Mouse (Mus musculus): ENCODE measurements around the gene Arid5a.
A peak's percentile ranks its signal among the peaks of the same experiment; 100 is the strongest.

Arid5a gene

DNA sequence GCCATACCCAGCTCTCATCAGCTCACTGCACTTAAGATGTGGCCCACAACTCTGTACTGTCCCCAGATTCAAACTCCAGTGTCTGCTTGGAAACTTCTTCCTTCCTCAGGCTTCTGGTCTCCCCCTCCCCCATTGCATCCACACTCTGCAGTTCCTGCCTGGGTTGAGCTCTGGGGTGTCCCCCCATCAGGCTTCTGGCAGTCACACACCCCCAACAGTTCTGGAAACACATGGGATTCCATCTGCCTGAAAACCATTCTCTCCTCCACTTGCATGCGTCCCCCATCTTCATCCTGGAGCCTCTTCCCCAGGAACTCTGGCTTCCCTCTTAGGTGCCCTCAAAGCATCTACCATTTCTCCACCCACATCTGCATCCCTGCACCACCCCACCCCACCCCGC lies 19.3 kb downstream of the Arid5a start:
- no peak for DNase-seq

DNA sequence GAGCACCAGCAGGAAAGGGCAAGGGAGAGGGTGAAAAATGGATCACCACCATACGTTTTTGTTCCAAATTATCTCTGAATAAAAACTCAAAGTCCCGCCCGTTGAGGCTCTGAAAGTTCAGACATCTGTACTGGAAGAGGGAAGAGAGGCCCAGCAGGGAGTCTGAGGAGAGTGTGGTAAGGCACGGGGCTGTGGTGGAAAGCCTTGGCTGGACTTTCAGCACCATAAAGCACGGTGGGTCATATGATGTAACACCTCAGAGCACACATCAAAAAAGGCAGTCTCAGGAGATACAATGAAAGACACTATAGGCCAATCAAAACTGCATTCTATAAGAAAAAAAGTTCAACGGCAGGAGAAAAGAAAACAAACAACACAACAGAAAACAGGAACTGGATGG lies 24.2 kb downstream of the Arid5a start:
- DNase-seq: no peak

DNA sequence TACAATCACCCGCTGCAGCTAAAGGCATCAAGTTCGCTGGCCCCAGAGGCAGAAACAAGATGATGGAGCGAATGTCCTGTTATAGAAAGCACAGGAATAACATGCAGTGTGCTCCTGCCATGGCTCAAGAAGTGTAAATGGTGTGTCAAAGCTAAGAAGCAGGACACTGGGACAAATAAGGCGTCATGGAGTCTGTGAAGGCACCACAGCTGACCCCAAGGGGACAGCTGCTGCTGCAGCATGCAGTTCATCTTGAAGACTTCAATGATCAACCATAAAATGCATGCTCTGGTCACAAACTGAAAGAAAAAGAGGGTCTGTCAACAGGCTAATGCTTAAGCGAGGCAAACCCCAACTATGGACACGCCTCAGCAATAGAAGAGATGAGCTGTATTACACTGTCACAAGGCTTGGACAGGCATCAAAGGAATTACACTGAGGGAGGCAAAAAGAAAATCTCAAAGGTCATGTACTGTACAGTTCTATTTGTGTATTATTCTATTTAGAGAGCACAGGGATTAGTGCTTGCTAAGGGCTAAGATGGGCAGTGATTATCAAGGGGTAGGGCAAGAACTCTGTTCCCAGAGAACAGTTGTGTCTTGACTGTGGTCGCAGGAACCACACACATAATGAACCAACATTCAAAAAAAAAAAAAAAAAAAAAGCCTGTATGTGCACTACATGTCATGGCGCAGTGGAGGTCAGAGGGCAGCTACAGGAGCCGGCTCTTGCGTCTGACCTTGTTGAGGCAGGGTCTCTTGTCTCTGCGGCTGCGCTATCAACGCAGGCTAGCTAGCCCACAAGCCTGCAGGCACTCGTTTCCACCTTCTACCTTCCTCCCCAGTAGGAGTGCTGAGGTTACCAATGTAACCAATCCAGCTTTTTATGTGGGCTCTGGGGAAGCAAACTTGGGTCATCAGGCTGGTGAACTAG lies 25.7 kb downstream of the Arid5a start:
- DNase-seq: no peak

GRCm38 (mm10) chr1:36342547-36342946 lies 35.0 kb downstream of the Arid5a start:
- DNase-seq: no peak

GRCm38 (mm10) chr1:36352351-36352750 lies 44.8 kb downstream of the Arid5a start:
- DNase-seq: peak; percentile 22 to 52

DNA sequence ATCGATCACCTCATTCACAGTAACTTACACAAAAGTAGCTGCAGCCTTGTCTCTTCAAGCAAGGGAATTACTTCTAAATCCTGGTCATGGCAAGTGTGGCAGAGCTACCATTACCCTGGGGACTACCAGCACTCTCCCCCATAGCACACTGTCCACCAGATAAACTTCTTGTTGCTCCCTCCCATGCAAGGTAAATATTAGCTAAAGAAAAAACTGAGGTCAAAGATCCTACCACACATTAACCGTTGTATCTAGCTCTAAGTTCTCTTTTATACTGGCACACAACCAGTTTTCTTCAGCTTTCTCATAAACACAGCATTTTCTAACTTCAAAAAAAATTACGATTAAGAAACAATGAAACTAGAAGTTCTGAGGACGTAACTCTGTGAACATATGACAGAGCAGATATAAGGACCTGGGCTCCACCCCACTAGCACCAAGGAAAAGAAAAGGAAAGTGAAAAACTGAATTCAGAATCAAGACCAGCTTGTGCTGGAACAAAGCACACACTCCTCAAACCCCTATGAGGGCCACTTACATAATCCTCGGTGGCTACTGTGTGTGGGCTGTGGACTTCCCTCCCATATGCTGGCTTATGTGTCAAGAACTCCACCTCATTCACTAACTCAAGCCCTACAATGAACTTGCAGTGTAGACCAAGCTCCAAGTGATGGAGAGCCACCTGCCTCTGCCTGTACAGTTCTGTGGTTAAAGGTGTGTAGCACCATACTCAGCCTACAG lies 49.6 kb downstream of the Arid5a start:
- DNase-seq: no peak

DNA sequence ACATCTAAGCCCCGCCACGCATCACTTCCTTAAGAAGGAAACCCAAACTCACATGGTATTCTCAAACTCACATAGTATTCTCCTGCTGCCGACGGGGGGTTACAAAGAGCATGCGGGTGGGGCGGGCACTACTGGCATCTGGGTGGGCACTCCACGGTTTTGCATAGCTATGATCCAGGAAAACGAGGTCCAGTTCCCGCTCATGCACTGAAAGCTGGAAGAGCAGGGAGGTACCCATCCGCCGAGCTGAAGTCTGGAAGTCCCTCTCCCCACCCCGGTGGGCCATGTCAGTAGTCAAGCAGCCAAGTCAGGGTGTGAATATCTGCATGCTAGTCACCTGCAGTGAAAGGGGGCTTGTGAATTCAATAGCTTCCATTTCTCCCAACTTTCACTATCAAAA lies 60.2 kb downstream of the Arid5a start:
- peak; percentile 13 to 23 for DNase-seq

- peak; percentile 72 to 86 for DNase-seq
Measured at GRCm38 (mm10) chr1:36368112-36368968, 60.8 kb downstream of the Arid5a start.

DNA sequence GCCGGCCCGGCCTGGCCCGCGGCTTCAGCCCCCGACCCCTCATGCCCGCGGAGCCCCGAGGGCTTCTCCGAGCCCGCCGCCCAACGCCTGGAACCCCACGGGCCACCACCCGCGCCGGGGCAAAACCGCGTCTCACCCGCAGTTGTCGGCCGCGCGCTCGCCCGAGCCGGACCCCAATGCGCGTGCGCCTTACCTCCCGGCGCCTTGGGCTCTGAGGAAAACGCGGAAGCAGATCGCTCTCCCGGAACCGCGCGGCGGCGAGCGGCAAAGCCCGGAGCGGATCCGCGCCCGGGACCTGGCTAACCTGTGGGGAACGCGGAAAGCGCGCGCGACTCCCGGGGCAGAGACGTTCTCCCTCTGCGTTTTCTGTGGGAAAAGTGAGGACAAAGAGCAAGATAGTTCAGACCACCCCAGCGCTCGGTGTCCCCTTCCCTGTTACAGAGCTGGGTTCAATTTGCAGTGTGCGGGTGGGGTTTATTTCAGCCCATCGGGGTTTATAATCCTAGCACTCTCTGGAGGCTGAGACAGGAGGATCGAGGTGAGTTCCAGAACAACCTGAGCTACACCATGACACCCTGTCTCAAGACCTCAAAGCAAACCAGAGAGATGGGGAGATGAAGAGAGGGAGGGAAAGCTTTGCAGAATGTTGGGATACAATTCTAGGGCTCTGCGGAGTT lies 61.6 kb downstream of the Arid5a start, which contains the start of gene Kansl3:
Gene Kansl3, minus strand, starts transcription at position 213 of the 677 bp plus-strand sequence.
- DNase-seq: peak; percentile 92 to 95

- DNase-seq: no peak
Measured at GRCm38 (mm10) chr1:36370918-36371317, 63.4 kb downstream of the Arid5a start.

DNA sequence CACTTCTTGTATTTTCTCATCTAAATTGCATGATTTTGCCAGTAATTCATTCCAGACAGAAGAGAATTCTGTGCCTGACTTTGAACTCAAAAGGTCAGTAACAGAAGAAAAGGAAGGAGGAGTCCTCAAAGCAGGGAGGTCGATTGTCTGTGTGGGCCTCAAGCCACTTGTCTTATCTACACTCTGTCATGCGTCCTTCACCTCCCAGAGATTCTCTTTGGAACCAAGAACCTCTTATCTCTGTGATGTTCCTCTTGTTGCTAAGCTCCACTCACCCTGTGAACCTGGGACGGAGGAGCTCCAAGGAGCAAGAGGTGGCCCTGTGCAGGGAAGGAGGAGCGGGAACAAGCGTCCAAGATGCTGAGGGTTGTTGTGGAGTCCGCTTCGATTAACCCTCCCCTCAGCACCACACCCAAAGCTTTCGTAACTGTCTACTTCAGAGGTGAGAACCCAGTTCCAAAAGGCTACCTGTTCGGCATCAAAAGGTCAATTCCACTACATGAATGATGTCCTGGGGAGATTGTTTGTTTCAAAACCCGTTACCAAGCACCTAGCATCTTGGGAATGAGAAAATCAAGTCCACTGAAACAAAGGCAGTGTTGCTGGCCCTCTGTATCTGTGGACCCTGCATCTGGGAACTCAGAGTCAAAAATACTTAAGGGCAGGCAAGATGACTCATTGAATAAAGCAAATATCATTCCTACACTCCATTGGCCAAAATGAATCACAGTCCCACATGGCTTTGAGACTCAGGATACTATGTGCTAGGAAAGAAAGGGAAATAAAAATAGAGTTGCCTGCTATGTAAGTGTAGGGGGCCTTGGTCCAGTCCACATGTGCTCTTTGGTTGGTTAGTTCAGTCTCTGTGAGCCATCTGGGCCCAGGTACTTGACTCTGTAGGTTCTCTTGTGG lies 64.7 kb downstream of the Arid5a start, which contains the start of gene Fer1l5:
Gene Fer1l5, plus strand, starts transcription at position 358 of the 912 bp plus-strand sequence.
- DNase-seq: no peak

Measured in kidney, postnatal 4 days (tissue).